Mouse (Mus musculus): ENCODE measurements around the gene Pdrg1.

- TF ChIP-seq CTCF (IDR thresholded peaks at IDR 0.05; ENCODE audit: low read depth) (no peak), EP300 (IDR thresholded peaks at IDR 0.05; ENCODE audit: low read depth) (no peak)
These were observed 34.2 kb upstream of the Pdrg1 start for GRCm38 (mm10) chr2:153049288-153049996.
